Mouse (Mus musculus) erythroblast, embryonic 14.5 days (primary cell): ENCODE data around the gene Zfp473.

ENCODE experiments used
- GATA1 ChIP-seq: IDR thresholded peaks from 2 replicates; pipeline ENCODE4 v1.6.1; 2012; ENCODE audit warnings: low read length, inconsistent platforms, mixed read lengths
- TAL1 ChIP-seq: IDR thresholded peaks from 3 replicates; pipeline ENCODE4 v1.6.1; 2012; ENCODE audit warnings: low read length, inconsistent platforms, mixed read lengths

- TF ChIP-seq GATA1, result no peak
- TF ChIP-seq TAL1, result no peak
Observed at GRCm38 (mm10) chr7:44683656-44684055, 67.2 kb downstream of the Zfp473 start.
